Mouse (Mus musculus): ENCODE data around the gene Inpp5a.

- no peak for TF ChIP-seq CTCF (IDR thresholded peaks at IDR 0.05; ENCODE audit: low read depth)
- TF ChIP-seq EP300 (IDR thresholded peaks at IDR 0.05; ENCODE audit: low read depth), result no peak
These were observed 26.8 kb downstream of the Inpp5a start for GRCm38 (mm10) chr7:139415616-139416225.

Data from heart, postnatal 0 days (tissue).